Mouse (Mus musculus) bone marrow, adult 2 months (tissue): Measurements from ENCODE around the gene Hsd3b7.

Experiments
- CTCF ChIP-seq: fragments of 200-500 bp; IDR thresholded peaks from 2 replicates; pipeline ENCODE4 v1.5.1; 2011; ENCODE audit warnings: low read length, control low read depth; ENCODE audit not compliant: control insufficient read depth, insufficient read depth
- POLR2A ChIP-seq: fragments of 200-500 bp; IDR thresholded peaks from 2 replicates; pipeline ENCODE4 v1.6.1; 2011; ENCODE audit warnings: low read depth, mild to moderate bottlenecking, control low read depth, low read length, borderline replicate concordance; ENCODE audit not compliant: control insufficient read depth

DNA sequence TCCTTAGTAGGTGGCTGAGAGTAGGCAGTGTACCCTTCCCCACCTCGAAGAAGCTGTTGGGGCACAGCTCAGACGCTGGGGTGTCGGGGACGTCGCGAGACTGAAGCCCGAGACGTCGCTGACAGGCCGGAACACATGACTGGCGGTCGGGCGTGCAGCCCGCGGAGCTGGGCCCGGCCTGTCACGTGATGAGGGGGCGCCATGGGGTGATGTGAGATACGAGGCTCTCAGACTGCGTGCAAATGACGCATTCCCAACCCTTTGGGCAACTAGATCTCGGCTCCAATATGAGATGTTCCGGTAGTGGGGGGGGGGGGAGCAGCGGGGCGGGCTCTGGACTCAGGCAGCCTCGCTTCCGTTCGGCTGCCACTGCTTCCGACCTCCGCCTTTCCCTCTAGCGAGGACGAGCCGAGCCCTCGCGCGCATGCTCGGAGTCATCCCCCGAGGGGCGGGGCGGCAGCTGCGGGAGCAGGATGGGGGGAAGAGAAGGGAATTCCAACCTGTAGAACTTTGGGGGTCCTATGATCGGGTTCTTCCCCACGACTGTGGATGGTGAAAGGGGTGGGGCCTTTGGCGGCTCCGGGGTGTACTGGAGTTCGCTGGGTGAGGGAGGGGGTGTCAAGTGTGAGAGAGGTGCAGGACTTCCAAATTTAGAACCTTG is 41.1 kb downstream of the Hsd3b7 start:
- TF ChIP-seq CTCF (no peak; the same call in 1 of the 2 replicates), POLR2A (peak; percentile 60; the same call in 1 of the 2 replicates)
